Mouse (Mus musculus) G1E (cell line): ENCODE results near the gene Spag6. TPM values are rescaled to one million over a fixed set of nuclear protein-coding genes. Genes with fewer than 3 reads are reported as not detected.

Experiments
- ATAC-seq: 2 replicates; pipeline ENCODE4 v1.8.0; 2016; ENCODE audit warnings: mild to moderate bottlenecking; ENCODE audit not compliant: insufficient number of reproducible peaks, poor library complexity, low FRiP score, severe bottlenecking; ENCODE audit errors: extremely low read depth
- DNase-seq: peaks from one replicate; pipeline ENCODE4 v3.0.0; 2012; ENCODE audit warnings: low spot score
- H3K27me3 ChIP-seq: 2 replicates; pipeline ENCODE4 v1.6.1; 2012; ENCODE audit warnings: mild to moderate bottlenecking, low read length, inconsistent platforms; ENCODE audit not compliant: insufficient read depth
- H3K36me3 ChIP-seq: replicated peaks from 2 replicates; pipeline ENCODE3; 2012; ENCODE audit warnings: mild to moderate bottlenecking, inconsistent platforms
- H3K4me1 ChIP-seq: 2 replicates; pipeline ENCODE4 v1.6.1; 2012; ENCODE audit warnings: low read depth, low read length, inconsistent platforms, mixed read lengths; ENCODE audit not compliant: insufficient read depth
- H3K4me3 ChIP-seq: 2 replicates; pipeline ENCODE4 v1.5.1; 2012; ENCODE audit warnings: low read depth, mild to moderate bottlenecking, inconsistent platforms, low read length, moderate library complexity, mixed read lengths
- H3K9me3 ChIP-seq: replicated peaks from 2 replicates; pipeline ENCODE4 v1.6.1; 2012; ENCODE audit warnings: inconsistent platforms
- CTCF ChIP-seq: IDR thresholded peaks from 2 replicates; pipeline ENCODE4 v1.5.1; 2012; ENCODE audit warnings: low read depth, low read length, inconsistent platforms, mixed read lengths
- GATA1 ChIP-seq: IDR thresholded peaks from 2 replicates; pipeline ENCODE4 v1.6.1; 2012; ENCODE audit warnings: borderline replicate concordance, low read length, inconsistent platforms, mixed read lengths
- GATA2 ChIP-seq: IDR thresholded peaks from 2 replicates; pipeline ENCODE4 v1.6.1; 2012; ENCODE audit warnings: low read depth, low read length, inconsistent platforms, borderline replicate concordance
- POLR2AphosphoS5 ChIP-seq: IDR thresholded peaks from 2 replicates; pipeline ENCODE4 v1.6.1; 2012; ENCODE audit warnings: low read depth, low read length, inconsistent platforms; ENCODE audit not compliant: insufficient replicate concordance
- TAL1 ChIP-seq: conservative IDR thresholded peaks from 2 replicates; pipeline ENCODE4 v1.6.1; 2012; ENCODE audit warnings: low read depth, low read length, inconsistent platforms, mixed read lengths
- polyA plus RNA-seq: library from polyadenylated mRNA; stranded (reverse); fragments of >175 nt; gene quantifications from 2 replicates; pipeline ENCODE4 v1.2.3, GENCODE M21; 2012
- total RNA-seq, 2 experiments: library from RNA; stranded (forward) in 1 of 2; stranded (reverse) in 1 of 2; fragments of 200-1000 nt in 1 of 2; fragments of >200 nt in 1 of 2; fragmentation: Nextera tagmentation in 1 of 2; gene quantifications; 2 replicates each; pipeline ENCODE4 v1.2.3; 2014 to 2017

Gene Spag6
- total RNA-seq (2014; fragmentation: Nextera tagmentation) = not detected in 2 replicates
- total RNA-seq (2017) = 0.22 and 0.46 TPM in 2 replicates
- polyA plus RNA-seq = 0.08 and 0.18 TPM in 2 replicates

GRCm38 (mm10) chr2:18693871-18694610 lies at the start of gene Spag6:
Gene Spag6 (plus strand): TSS chr2:18694032.
- peak; percentile 64 for ATAC-seq
- H3K27me3 ChIP-seq = peaks cover 68% of the 10 kb centered on the region
- peak; percentile 62 for DNase-seq

GRCm38 (mm10) chr2:18648563-18648962 lies 45.3 kb upstream of the Spag6 start:
- TF ChIP-seq GATA2 (no peak), POLR2AphosphoS5 (no peak), GATA1 (no peak), TAL1 (no peak), CTCF (no peak)
- DNase-seq = no peak
- Histone ChIP-seq H3K36me3 (no peaks in the 10 kb centered on the region), H3K9me3 (no peaks in the 10 kb centered on the region), H3K4me3 (no peak overlapping the region), H3K4me1 (no peaks in the 10 kb centered on the region), H3K27me3 (peaks cover 37% of the 10 kb centered on the region)
- ATAC-seq = no peak

More at GRCm38 (mm10) chr2:18693871-18694610, at the start of gene Spag6:
- Histone ChIP-seq H3K9me3 (peaks cover 5% of the 10 kb centered on the region), H3K4me1 (peaks cover 55% of the 10 kb centered on the region), H3K36me3 (no peaks in the 10 kb centered on the region), H3K4me3 (peak within 1 kb of the TSS; percentile 80)
- no peak for TF ChIP-seq CTCF
- no peak for TF ChIP-seq GATA2
- TF ChIP-seq POLR2AphosphoS5 = no peak
- TF ChIP-seq TAL1 = no peak
- TF ChIP-seq GATA1 = no peak

GRCm38 (mm10) chr2:18654821-18655220 lies 39.0 kb upstream of the Spag6 start:
- TF ChIP-seq GATA1 (no peak), GATA2 (no peak), POLR2AphosphoS5 (no peak), TAL1 (no peak), CTCF (no peak)
- peaks cover 37% of the 10 kb centered on the region for H3K27me3 ChIP-seq
- no peaks in the 10 kb centered on the region for H3K9me3 ChIP-seq
- H3K4me1 ChIP-seq = 0 out of 2 replicates have a peak, but pooled peaks cover 2% of the 10 kb centered on the region
- DNase-seq (no peak), ATAC-seq (no peak)
- H3K36me3 ChIP-seq = no peaks in the 10 kb centered on the region
- H3K4me3 ChIP-seq = no peak overlapping the region

GRCm38 (mm10) chr2:18664003-18664402 lies 29.8 kb upstream of the Spag6 start:
- Histone ChIP-seq H3K4me1 (no peaks in the 10 kb centered on the region), H3K27me3 (peaks cover 6% of the 10 kb centered on the region), H3K36me3 (no peaks in the 10 kb centered on the region), H3K4me3 (no peak overlapping the region), H3K9me3 (no peaks in the 10 kb centered on the region)
- ATAC-seq (no peak), DNase-seq (no peak)
- TF ChIP-seq CTCF (no peak), GATA2 (no peak), TAL1 (no peak), GATA1 (no peak), POLR2AphosphoS5 (no peak)

- ATAC-seq (no peak), DNase-seq (no peak)
- Histone ChIP-seq H3K27me3 (no peaks in the 10 kb centered on the region), H3K4me1 (peaks cover 16% of the 10 kb centered on the region), H3K4me3 (no peak overlapping the region), H3K36me3 (peaks cover 5% of the 10 kb centered on the region), H3K9me3 (no peaks in the 10 kb centered on the region)
- TF ChIP-seq TAL1 (no peak), GATA1 (no peak), GATA2 (no peak), POLR2AphosphoS5 (no peak), CTCF (no peak)
These were observed 22.8 kb upstream of the Spag6 start for GRCm38 (mm10) chr2:18671041-18671440.

- ATAC-seq (peak; percentile 30), DNase-seq (peak; percentile 82)
- H3K4me3 ChIP-seq = peak within 1 kb of the TSS; percentile 84
- no peaks in the 10 kb centered on the region for H3K27me3 ChIP-seq
- peaks cover 17% of the 10 kb centered on the region for H3K4me1 ChIP-seq
- H3K9me3 ChIP-seq = no peaks in the 10 kb centered on the region
- TF ChIP-seq GATA2 = no peak
- TF ChIP-seq CTCF = no peak
- no peak for TF ChIP-seq TAL1
- TF ChIP-seq POLR2AphosphoS5 = no peak
- no peak for TF ChIP-seq GATA1
- peaks cover 6% of the 10 kb centered on the region for H3K36me3 ChIP-seq
These were observed 21.6 kb upstream of the Spag6 start, which contains the start of gene Commd3 for GRCm38 (mm10) chr2:18672133-18672765. Gene Commd3 (plus strand): TSS chr2:18672384.
